Mouse (Mus musculus): ENCODE data around the gene Sun5.

GRCm38 (mm10) chr2:153808841-153809240 lies 62.0 kb downstream of the Sun5 start:
- TF ChIP-seq POLR2A (IDR thresholded peaks at IDR 0.05; ENCODE audit: borderline replicate concordance, extremely low read depth, insufficient read depth, insufficient read length, poor library complexity, severe bottlenecking) (no peak), CTCF (IDR thresholded peaks at IDR 0.05; ENCODE audit: borderline replicate concordance, extremely low read depth, insufficient read depth, insufficient read length) (no peak)

Measured in brain, embryonic 14.5 days (tissue).